Mouse (Mus musculus) liver, postnatal 0 days (tissue): ENCODE measurements at regions not wholly inside any gene's neighbourhood (a gene's known extent, or its start where the extent isn't known, plus 50 kb on each side); places are given as distances from the start of the nearest gene placed in this dataset.
A peak's percentile ranks its signal among the peaks of the same experiment; 100 is the strongest.

Experiments
- ATAC-seq: fragments of 200-750 bp; cut with Nextera tagmentation; 2 replicates; pipeline ENCODE4 v1.8.0; 2017; ENCODE audit warnings: mild to moderate bottlenecking, moderate library complexity
- DNase-seq: peaks from one replicate; pipeline ENCODE4 v3.0.0-alpha.2; 2016
- H3K27ac ChIP-seq: fragments of 300-500 bp; sonication (generic); 2 replicates; pipeline ENCODE4 v1.5.1; 2014; ENCODE audit warnings: antibody characterized with exemption, moderate library complexity, mild to moderate bottlenecking, low read depth
- H3K27me3 ChIP-seq: fragments of 300-500 bp; sonication (generic); 2 replicates; pipeline ENCODE4 v1.6.1; 2014; ENCODE audit warnings: low read length, control low read depth, mixed read lengths; ENCODE audit not compliant: insufficient read depth
- H3K36me3 ChIP-seq: fragments of 300-500 bp; sonication (generic); replicated peaks from 2 replicates; pipeline ENCODE4 v1.6.1; 2014; ENCODE audit warnings: mild to moderate bottlenecking, control low read depth, low read length, moderate library complexity, mixed read lengths; ENCODE audit not compliant: insufficient read depth
- H3K4me1 ChIP-seq: fragments of 300-500 bp; sonication (generic); 2 replicates; pipeline ENCODE4 v1.6.1; 2014; ENCODE audit warnings: antibody characterized with exemption, mild to moderate bottlenecking, control low read depth; ENCODE audit not compliant: insufficient read depth
- H3K4me2 ChIP-seq: fragments of 300-500 bp; sonication (generic); 2 replicates; pipeline ENCODE4 v1.6.1; 2014; ENCODE audit warnings: low read depth, mild to moderate bottlenecking, low read length, moderate library complexity, mixed read lengths
- H3K4me3 ChIP-seq: fragments of 300-500 bp; sonication (generic); 2 replicates; pipeline ENCODE4 v1.5.1; 2014; ENCODE audit warnings: low read depth, low read length
- H3K9ac ChIP-seq: fragments of 300-500 bp; sonication (generic); replicated peaks from 2 replicates; pipeline ENCODE4 v1.6.1; 2014; ENCODE audit warnings: mild to moderate bottlenecking, moderate library complexity
- H3K9me3 ChIP-seq: fragments of 300-500 bp; sonication (generic); 2 replicates; pipeline ENCODE4 v1.6.1; 2016; ENCODE audit warnings: mild to moderate bottlenecking, control low read depth, low read length, mixed read lengths
- CTCF ChIP-seq: sonication (generic); IDR thresholded peaks from 2 replicates; pipeline ENCODE4 v1.5.1; 2016; ENCODE audit warnings: antibody characterized with exemption, low read depth
- EP300 ChIP-seq: IDR thresholded peaks from 2 replicates; pipeline ENCODE4 v1.6.1; 2016; ENCODE audit warnings: antibody characterized with exemption, low read depth, mild to moderate bottlenecking
- WGBS: fragments of 180-500 bp; shearing (Covaris S2); extraction: QIAGEN DNeasy Blood & Tissue Kit; methylation state at CpG from one replicate; pipeline ENCODE4 v1.1.7; 2014; ENCODE audit not compliant: insufficient replicate concordance; 5-methylcytosine and 5-hydroxymethylcytosine counted together

DNA sequence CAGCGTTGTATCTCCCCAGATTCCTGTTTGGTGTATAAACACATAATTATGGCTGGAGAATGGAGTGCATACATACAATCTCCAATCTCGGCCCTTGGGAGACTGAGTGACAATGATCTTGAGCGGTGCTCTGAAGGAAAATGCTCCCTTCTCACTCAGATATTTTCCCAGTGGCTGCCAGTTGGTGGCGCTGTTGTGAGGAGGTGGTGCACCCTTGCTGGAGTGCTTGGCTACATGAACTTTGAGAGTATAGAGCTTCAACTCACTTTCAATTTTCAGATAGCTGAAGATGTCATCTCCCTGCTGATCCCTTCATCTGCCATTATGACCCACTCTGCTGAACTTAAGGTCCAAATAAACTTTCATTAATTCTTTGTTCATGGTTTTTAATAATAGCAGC lies 712.1 kb downstream of the Epha7 start:
- Histone ChIP-seq H3K36me3 (no peaks in the 10 kb centered on the region), H3K27ac (no peak overlapping the region), H3K4me1 (no peaks in the 10 kb centered on the region), H3K9ac (no peak overlapping the region), H3K4me2 (no peak overlapping the region), H3K4me3 (no peak overlapping the region), H3K9me3 (no peaks in the 10 kb centered on the region), H3K27me3 (no peaks in the 10 kb centered on the region)
- no peak for ATAC-seq
- WGBS, result 57% methylated on average over 4 of the region's 4 CpGs
- TF ChIP-seq EP300, result no peak
- TF ChIP-seq CTCF, result peak; percentile 24; the same call in 1 of the 2 replicates
- DNase-seq, result no peak

DNA sequence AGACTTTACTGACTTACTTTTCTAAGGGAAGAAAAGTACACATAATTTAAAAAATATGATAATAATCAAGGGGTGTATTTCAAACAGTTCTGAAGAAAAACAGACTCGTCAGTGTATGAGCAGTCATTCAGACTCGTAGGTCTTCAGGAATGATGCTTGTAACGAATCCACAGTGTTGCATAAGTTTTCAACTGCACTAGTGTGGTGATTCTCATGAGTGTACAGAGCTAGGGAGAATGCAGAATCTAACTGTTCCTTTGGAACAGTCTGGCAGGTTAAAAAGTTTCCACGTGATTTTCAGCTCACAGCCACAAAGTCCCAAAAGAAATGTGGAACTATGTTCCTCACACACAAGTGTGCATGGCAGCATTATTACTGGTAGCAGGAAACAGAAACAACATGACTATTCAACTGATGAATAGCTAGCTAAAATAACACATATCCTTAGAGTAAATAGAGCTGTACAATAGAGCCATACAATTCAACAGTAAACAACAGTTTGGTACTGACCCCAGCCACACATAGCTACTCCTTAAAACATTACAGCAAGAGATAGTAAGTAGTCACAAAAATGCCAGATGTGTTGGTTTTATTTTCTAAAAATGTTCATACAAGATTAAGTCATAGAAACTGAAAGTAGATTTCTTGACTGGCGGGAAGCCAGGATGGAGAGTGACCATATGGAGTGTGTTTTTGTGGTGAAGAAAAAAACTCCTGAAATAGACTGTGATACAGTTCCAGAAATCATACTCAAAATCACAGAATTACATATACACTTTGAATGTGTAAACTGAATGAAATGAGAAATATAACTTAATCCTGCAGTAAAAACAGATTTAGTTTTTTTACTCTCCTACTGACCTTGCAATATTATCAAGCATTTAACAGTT lies 713.1 kb downstream of the Epha7 start:
- H3K27me3 ChIP-seq, result no peaks in the 10 kb centered on the region
- H3K9me3 ChIP-seq, result no peaks in the 10 kb centered on the region
- H3K4me2 ChIP-seq, result no peak overlapping the region
- H3K4me3 ChIP-seq, result no peak overlapping the region
- no peak for DNase-seq
- TF ChIP-seq EP300, result no peak
- WGBS, result 58% methylated on average over 5 of the region's 5 CpGs
- ATAC-seq, result no peak
- no peak overlapping the region for H3K27ac ChIP-seq
- H3K4me1 ChIP-seq, result no peaks in the 10 kb centered on the region
- H3K36me3 ChIP-seq, result no peaks in the 10 kb centered on the region
- H3K9ac ChIP-seq, result no peak overlapping the region
